Mouse (Mus musculus) liver, adult 2 months (tissue): ENCODE data around the gene Nfkb2.

ENCODE experiments used
- CTCF ChIP-seq: fragments of 200-500 bp; IDR thresholded peaks from 2 replicates; pipeline ENCODE4 v1.5.1; 2011; ENCODE audit warnings: low read depth, low read length, control low read depth
- POLR2A ChIP-seq: fragments of 200-500 bp; IDR thresholded peaks from 2 replicates; pipeline ENCODE4 v1.6.1; 2011; ENCODE audit warnings: low read length, control low read depth; ENCODE audit not compliant: insufficient read depth; ENCODE audit errors: extremely low read depth

DNA sequence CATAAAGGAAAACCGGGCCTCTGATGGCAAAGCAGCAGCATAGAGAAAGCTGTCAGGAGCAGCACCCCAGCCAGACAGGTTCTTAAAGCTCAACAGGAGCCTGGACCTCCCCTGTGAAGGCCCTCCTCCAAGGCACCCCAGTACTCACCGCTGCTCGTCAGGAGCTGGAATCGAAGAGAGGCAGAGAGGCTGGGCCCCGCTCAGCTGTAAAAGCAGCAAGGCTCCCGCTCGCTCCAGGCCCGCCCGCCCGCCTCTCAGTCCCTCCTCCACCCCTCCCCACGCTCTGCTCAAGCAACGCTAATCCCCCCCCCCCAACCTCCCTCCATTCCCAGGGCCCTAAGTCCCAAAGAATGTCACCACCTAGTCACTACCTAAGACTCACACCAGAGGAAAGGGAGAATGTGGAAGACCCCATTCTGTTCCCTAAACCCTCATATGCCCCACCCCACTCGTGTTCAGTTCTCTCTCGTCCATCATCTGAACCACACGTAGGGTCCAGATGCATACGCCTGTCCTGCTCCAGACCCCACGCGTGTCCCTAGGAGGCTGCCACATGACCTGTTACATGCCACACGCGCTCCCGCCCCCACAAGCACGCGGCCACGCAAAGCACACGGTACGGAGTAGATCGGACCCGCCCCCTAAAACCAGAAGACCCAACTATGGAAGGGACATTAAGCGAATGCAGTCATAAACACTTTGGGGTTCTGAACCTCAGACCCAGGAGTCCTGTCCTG is 22.1 kb downstream of the Nfkb2 start:
- no peak for TF ChIP-seq CTCF
- TF ChIP-seq POLR2A = no peak
